Mouse (Mus musculus) hindbrain, embryonic 13.5 days (tissue): ENCODE measurements around the gene Sec24d. TPM values are rescaled to one million over a fixed set of nuclear protein-coding genes. Genes with fewer than 3 reads are reported as not detected.
"Not testable (repeated sequence)": the region's sequence is repeated elsewhere in the genome, so short reads cannot be mapped to it uniquely, and the experiment has no call there.

Experiments
- ATAC-seq: fragments of 200-750 bp; cut with Nextera tagmentation; 2 replicates; pipeline ENCODE4 v1.8.0; 2017; ENCODE audit warnings: moderate TSS enrichment; ENCODE audit not compliant: low FRiP score
- H3K27ac ChIP-seq: fragments of 300-500 bp; sonication (generic); 2 replicates; pipeline ENCODE4 v1.5.1; 2015; ENCODE audit warnings: inconsistent platforms, mild to moderate bottlenecking, moderate library complexity
- H3K27me3 ChIP-seq: fragments of 300-500 bp; sonication (generic); 2 replicates; pipeline ENCODE4 v1.6.1; 2015; ENCODE audit warnings: mild to moderate bottlenecking, inconsistent platforms
- H3K36me3 ChIP-seq: fragments of 300-500 bp; sonication (generic); 2 replicates; pipeline ENCODE4 v1.6.1; 2015; ENCODE audit warnings: mild to moderate bottlenecking, inconsistent platforms
- H3K4me1 ChIP-seq: fragments of 300-500 bp; sonication (generic); replicated peaks from 2 replicates; pipeline ENCODE4 v1.6.1; 2015; ENCODE audit warnings: inconsistent platforms
- H3K4me2 ChIP-seq: fragments of 300-500 bp; sonication (generic); 2 replicates; pipeline ENCODE4 v1.6.1; 2015; ENCODE audit warnings: inconsistent platforms, mild to moderate bottlenecking, moderate library complexity
- H3K4me3 ChIP-seq: fragments of 300-500 bp; sonication (generic); 2 replicates; pipeline ENCODE4 v1.5.1; 2015; ENCODE audit warnings: mild to moderate bottlenecking, inconsistent platforms
- H3K9ac ChIP-seq: fragments of 300-500 bp; sonication (generic); 2 replicates; pipeline ENCODE4 v1.6.1; 2015; ENCODE audit warnings: mild to moderate bottlenecking, inconsistent platforms
- H3K9me3 ChIP-seq: fragments of 300-500 bp; sonication (generic); 2 replicates; pipeline ENCODE4 v1.6.1; 2016; ENCODE audit warnings: inconsistent platforms
- WGBS: fragments of 180-500 bp; shearing (Covaris S2); methylation state at CpG from one replicate; pipeline ENCODE4 v1.1.7; 2015; 5-methylcytosine and 5-hydroxymethylcytosine counted together
- polyA plus RNA-seq: library from polyadenylated mRNA; unstranded; fragments of >200 nt; fragmentation: Nextera tagmentation; extraction: Ambion mirVana; gene quantifications from 2 replicates; pipeline ENCODE4 v1.2.1, GENCODE M21; 2015

The Sec24d gene
- polyA plus RNA-seq, 1 experiment from 2014 or later: 14.5 TPM

GRCm38 (mm10) chr3:123348080-123348802, 81.0 kb downstream of the Sec24d start:
- ATAC-seq: no peak
- Histone ChIP-seq H3K4me2 (no peak overlapping the region), H3K4me3 (no peak overlapping the region), H3K27ac (no peak overlapping the region), H3K36me3 (no peaks in the 10 kb centered on the region), H3K9me3 (no peaks in the 10 kb centered on the region), H3K4me1 (no peaks in the 10 kb centered on the region), H3K9ac (no peak overlapping the region), H3K27me3 (no peaks in the 10 kb centered on the region)
- WGBS: 94% methylated on average over 12 of the region's 12 CpGs

- no peak overlapping the region for H3K27ac ChIP-seq
- no peak overlapping the region for H3K9ac ChIP-seq
- WGBS: 85% methylated on average over 8 of the region's 8 CpGs
- H3K4me1 ChIP-seq: no peaks in the 10 kb centered on the region
- no peak for ATAC-seq
- H3K4me2 ChIP-seq: no peak overlapping the region
- no peaks in the 10 kb centered on the region for H3K9me3 ChIP-seq
- no peaks in the 10 kb centered on the region for H3K36me3 ChIP-seq
- H3K27me3 ChIP-seq: no peaks in the 10 kb centered on the region
- no peak overlapping the region for H3K4me3 ChIP-seq
These were observed 83.3 kb downstream of the Sec24d start for GRCm38 (mm10) chr3:123350602-123351001.

GRCm38 (mm10) chr3:123351519-123351918, 84.3 kb downstream of the Sec24d start:
- H3K9me3 ChIP-seq: no peaks in the 10 kb centered on the region
- no peak overlapping the region for H3K4me3 ChIP-seq
- ATAC-seq: no peak
- no peaks in the 10 kb centered on the region for H3K27me3 ChIP-seq
- H3K27ac ChIP-seq: no peak overlapping the region
- no peak overlapping the region for H3K4me2 ChIP-seq
- WGBS: 78% methylated on average over 2 of the region's 2 CpGs
- no peaks in the 10 kb centered on the region for H3K4me1 ChIP-seq
- no peaks in the 10 kb centered on the region for H3K36me3 ChIP-seq
- no peak overlapping the region for H3K9ac ChIP-seq

- Histone ChIP-seq H3K4me2 (no peak overlapping the region), H3K9me3 (no peaks in the 10 kb centered on the region), H3K27ac (no peak overlapping the region), H3K9ac (no peak overlapping the region), H3K36me3 (no peaks in the 10 kb centered on the region), H3K4me1 (no peaks in the 10 kb centered on the region), H3K27me3 (no peaks in the 10 kb centered on the region), H3K4me3 (no peak overlapping the region)
- ATAC-seq: no peak
- WGBS: 64% methylated on average over 6 of the region's 6 CpGs
These were observed 85.9 kb downstream of the Sec24d start for GRCm38 (mm10) chr3:123353183-123353582.

GRCm38 (mm10) chr3:123353661-123354060, 86.4 kb downstream of the Sec24d start:
- no peak overlapping the region for H3K4me3 ChIP-seq
- no peak overlapping the region for H3K4me2 ChIP-seq
- H3K4me1 ChIP-seq: no peaks in the 10 kb centered on the region
- H3K9ac ChIP-seq: no peak overlapping the region
- no peaks in the 10 kb centered on the region for H3K27me3 ChIP-seq
- H3K36me3 ChIP-seq: no peaks in the 10 kb centered on the region
- H3K27ac ChIP-seq: no peak overlapping the region
- no peaks in the 10 kb centered on the region for H3K9me3 ChIP-seq
- WGBS: 94% methylated on average over 12 of the region's 12 CpGs
- no peak for ATAC-seq

GRCm38 (mm10) chr3:123354388-123354787, 87.1 kb downstream of the Sec24d start:
- ATAC-seq: no peak
- Histone ChIP-seq H3K9ac (no peak overlapping the region), H3K36me3 (no peaks in the 10 kb centered on the region), H3K9me3 (no peaks in the 10 kb centered on the region), H3K4me3 (no peak overlapping the region), H3K27ac (no peak overlapping the region), H3K4me2 (no peak overlapping the region), H3K27me3 (no peaks in the 10 kb centered on the region), H3K4me1 (no peaks in the 10 kb centered on the region)
- 93% methylated on average over 9 of the region's 9 CpGs for WGBS

- no peak overlapping the region for H3K27ac ChIP-seq
- 84% methylated on average over 4 of the region's 4 CpGs for WGBS
- H3K4me1 ChIP-seq: no peaks in the 10 kb centered on the region
- no peak overlapping the region for H3K9ac ChIP-seq
- no peaks in the 10 kb centered on the region for H3K27me3 ChIP-seq
- no peaks in the 10 kb centered on the region for H3K36me3 ChIP-seq
- ATAC-seq: no peak
- H3K9me3 ChIP-seq: no peaks in the 10 kb centered on the region
- no peak overlapping the region for H3K4me3 ChIP-seq
- no peak overlapping the region for H3K4me2 ChIP-seq
These were observed 89.2 kb downstream of the Sec24d start for GRCm38 (mm10) chr3:123356377-123356991.

- not testable (repeated sequence) for H3K4me2 ChIP-seq, H3K4me1 ChIP-seq, H3K4me3 ChIP-seq, H3K27me3 ChIP-seq, ATAC-seq, H3K9ac ChIP-seq, H3K9me3 ChIP-seq, H3K27ac ChIP-seq
- WGBS: 95% methylated on average over 2 of the region's 2 CpGs
- peaks cover 24% of the 10 kb centered on the region for H3K36me3 ChIP-seq
These were observed 99.6 kb downstream of the Sec24d start for GRCm38 (mm10) chr3:123366820-123367219.

- Histone ChIP-seq H3K4me3 (no peak overlapping the region), H3K4me2 (no peak overlapping the region), H3K27me3 (no peaks in the 10 kb centered on the region), H3K9me3 (no peaks in the 10 kb centered on the region), H3K27ac (no peak overlapping the region), H3K36me3 (peaks cover 30% of the 10 kb centered on the region), H3K4me1 (no peaks in the 10 kb centered on the region), H3K9ac (no peak overlapping the region)
- no peak for ATAC-seq
- WGBS: 91% methylated on average over 12 of the region's 12 CpGs
These were observed 101.9 kb downstream of the Sec24d start for GRCm38 (mm10) chr3:123369161-123369560.

GRCm38 (mm10) chr3:123370927-123371326, 103.7 kb downstream of the Sec24d start:
- Histone ChIP-seq H3K4me2 (no peak overlapping the region), H3K27me3 (no peaks in the 10 kb centered on the region), H3K36me3 (peaks cover 39% of the 10 kb centered on the region), H3K9me3 (no peaks in the 10 kb centered on the region), H3K27ac (no peak overlapping the region), H3K9ac (no peak overlapping the region), H3K4me3 (no peak overlapping the region), H3K4me1 (no peaks in the 10 kb centered on the region)
- WGBS: 95% methylated on average over 5 of the region's 5 CpGs
- no peak for ATAC-seq

GRCm38 (mm10) chr3:123371766-123372535, 104.7 kb downstream of the Sec24d start:
- 36% methylated on average over 11 of the region's 11 CpGs for WGBS

GRCm38 (mm10) chr3:123376562-123376961, 109.3 kb downstream of the Sec24d start:
- WGBS: 95% methylated on average over 3 of the region's 3 CpGs

More at GRCm38 (mm10) chr3:123371766-123372535, 104.7 kb downstream of the Sec24d start:
- Histone ChIP-seq H3K9ac (no peak overlapping the region), H3K4me1 (no peaks in the 10 kb centered on the region), H3K4me3 (no peak overlapping the region), H3K27ac (no peak overlapping the region), H3K9me3 (no peaks in the 10 kb centered on the region), H3K36me3 (peaks cover 40% of the 10 kb centered on the region), H3K4me2 (no peak overlapping the region), H3K27me3 (no peaks in the 10 kb centered on the region)
- ATAC-seq: peak; percentile 85

More at GRCm38 (mm10) chr3:123376562-123376961, 109.3 kb downstream of the Sec24d start:
- Histone ChIP-seq H3K27ac (no peak overlapping the region), H3K27me3 (no peaks in the 10 kb centered on the region), H3K4me2 (no peak overlapping the region), H3K4me3 (no peak overlapping the region), H3K9me3 (no peaks in the 10 kb centered on the region), H3K36me3 (peaks cover 50% of the 10 kb centered on the region), H3K4me1 (no peaks in the 10 kb centered on the region), H3K9ac (no peak overlapping the region)
- ATAC-seq: no peak
